Mouse (Mus musculus) layer of hippocampus, postnatal 36 days (tissue): Measurements from ENCODE around the gene Ptprf. TPM values are rescaled to one million over a fixed set of nuclear protein-coding genes. Genes with fewer than 3 reads are reported as not detected.

Source experiments
- DNase-seq, 2 experiments: peaks; one replicate each; pipeline ENCODE4 v3.0.0; 2022
- total RNA-seq, 2 experiments: library from RNA; stranded (reverse); gene quantifications; 2 replicates each; pipeline ENCODE4 v1.2.3; 2021

Gene Ptprf
- total RNA-seq, 2 experiments from 2014 or later, result 73.3 to 80.7 TPM

DNA sequence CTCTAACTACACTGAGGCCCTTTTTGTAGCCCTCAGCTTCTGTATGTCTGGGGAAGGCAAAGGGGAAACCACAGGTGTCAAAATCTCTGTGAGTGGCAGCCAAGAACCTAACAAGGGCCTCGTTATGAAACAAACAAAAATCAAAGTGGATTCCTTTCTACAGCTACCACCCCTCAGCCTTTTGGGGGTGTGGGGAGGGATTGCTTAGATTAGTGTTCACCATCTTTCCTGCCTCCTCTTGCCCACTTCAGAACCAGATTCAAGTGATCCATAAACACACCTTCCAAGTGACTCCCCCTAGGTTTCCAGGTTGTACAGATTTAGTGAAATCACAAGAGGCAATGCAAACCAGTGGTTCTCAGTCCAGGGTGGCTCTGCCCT lies 9.0 kb downstream of the Ptprf start:
- no peak for DNase-seq

DNA sequence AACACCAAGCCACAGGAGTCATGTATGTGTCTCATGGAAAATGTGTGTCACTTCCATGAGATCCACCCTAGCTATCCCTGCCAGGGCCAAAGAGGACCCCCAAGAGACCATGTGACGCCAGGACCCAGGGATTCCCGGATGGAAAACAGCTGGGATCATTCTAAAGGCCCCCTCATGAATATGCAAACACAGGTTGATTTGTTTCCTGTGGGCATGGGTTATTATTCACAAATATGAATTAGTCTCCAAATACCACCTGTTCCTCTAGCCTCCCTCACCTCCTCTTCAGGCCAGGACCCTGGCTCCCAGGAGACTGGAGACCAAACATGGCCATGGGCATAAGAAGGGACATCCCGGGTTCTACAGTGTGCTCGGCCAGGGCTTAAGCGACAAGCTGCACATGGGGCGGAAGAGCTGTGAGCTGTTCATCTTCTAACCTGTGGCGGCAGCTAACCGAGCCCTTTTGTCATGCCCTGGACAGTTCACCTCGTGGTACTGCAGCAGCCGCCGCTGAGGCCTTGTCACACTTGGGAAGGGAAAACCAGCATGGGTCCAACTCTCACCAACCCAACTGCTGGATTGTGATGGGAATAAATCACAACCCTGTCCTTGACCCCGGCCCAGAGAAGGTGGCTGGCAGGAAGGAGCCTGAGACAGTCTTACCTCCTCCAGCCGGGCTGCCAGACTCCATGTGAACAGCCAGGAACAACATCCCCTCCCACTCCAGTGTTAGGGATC lies 9.6 kb downstream of the Ptprf start:
- DNase-seq, result no peak

DNA sequence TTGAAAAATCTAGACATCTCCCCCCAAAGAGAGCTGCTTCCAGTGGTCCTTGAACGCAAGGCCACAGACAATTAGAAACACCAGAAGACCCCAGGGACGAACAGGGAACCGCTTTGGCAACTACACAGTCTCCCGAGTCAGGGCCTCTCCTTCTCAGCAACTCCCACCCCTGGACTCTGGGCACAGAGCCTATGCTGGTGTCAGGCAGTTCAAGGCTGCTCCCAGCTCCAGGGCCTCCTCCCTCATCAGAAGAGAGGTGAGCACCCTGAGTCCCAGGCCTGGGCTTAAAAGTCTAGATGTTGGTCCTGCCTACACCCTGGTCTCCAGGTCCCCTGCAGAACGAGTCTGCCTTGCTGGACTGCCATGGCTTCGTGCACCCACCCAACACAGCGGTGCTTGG lies 10.7 kb downstream of the Ptprf start:
- no peak for DNase-seq

DNA sequence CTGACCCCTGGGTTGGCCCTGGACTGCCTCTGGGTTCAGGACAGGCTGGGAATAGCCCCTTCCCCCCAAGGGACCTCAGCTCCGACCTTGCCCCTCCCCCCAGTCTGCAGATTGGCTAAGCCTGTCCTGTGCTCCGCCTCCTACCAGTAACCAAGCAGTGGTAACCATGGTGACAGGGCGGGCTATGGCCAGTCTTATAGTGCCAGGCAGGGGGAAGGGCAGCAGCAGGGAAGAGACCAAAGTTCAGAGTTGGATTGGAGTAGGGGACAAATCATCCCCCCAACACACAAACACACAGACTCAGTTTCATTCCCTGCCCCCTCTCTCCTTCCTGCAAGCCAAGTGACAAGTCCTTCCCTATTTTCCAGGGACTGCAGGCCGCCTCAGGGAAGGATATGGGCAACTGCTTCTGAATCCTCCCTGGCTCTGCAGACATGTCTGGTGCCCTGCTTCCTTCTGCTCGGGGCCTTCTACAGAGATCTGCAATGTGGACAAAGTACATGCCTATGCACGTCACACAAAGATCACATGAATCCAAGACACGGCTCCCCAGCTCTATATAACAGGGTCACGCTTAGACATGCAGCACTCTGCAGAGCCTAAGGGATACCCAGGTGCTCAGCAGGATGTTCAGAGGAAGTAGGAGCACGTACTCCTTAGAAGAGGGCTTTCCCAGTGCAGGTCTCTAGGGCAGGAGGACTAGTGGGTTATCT lies 14.5 kb downstream of the Ptprf start:
- peak; percentile 72 for DNase-seq

DNA sequence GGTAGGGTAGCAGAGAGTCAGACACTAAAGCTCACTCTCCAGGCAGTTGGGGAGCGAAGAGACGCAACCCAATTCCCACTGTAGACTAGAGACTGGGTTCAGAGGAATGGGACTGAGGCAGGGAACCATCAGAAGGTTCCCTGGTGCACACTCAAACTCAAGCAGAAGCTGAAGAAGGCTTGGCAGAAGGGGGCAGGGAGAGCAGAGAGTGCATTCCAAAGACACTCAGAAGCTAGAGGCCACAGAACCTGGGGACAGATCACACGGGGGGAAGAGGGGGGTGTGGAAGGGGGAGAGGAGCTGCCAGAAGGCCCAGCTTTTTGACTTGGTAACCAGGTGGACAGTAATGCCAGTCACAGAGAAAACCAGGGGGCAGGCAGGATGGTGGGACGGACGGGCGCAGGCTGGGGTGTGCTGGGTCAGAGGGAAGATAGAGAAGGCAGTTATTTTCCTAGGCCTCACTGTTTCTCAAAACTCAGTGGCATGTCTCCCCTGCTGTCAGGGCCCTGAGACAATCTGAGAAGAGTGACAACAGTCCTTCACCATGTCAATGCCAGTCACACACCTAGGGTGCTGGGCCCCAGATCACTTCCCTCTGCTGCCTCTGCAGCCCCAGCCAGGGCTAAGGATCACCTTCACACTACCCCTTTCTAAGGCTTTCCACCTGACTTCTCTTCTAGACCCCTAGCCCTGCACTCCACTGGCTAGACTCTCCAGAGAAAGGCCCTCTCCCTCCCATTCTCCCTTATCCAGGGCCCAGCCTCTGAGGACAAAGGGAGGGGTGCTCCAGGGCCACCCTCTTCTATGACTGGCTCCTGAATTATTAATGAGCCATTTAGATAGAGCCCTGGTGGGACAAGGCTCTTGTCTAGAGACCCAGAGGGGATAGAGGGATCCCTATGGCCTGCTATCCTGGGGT lies 15.3 kb downstream of the Ptprf start:
- no peak for DNase-seq

DNA sequence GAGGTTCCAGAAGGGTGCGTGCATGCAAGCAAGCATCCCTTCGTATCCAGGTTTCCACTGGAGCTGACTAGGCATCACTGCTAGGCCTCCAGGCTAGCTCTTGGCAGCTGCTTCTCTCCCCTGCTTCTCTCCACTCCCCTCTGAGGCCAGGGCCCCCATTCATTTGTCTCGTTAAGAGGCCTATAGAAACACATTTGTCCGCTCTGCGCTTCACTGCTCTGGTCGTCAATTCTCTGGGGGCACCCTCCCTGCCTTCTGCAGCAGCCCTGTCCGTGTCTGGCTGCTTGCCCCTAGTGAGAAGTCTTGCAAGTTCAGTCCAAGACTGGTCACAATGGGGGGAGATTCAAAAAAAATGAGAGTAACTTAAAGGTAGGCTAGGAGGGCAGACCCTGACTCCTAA lies 16.7 kb downstream of the Ptprf start:
- no peak for DNase-seq

DNA sequence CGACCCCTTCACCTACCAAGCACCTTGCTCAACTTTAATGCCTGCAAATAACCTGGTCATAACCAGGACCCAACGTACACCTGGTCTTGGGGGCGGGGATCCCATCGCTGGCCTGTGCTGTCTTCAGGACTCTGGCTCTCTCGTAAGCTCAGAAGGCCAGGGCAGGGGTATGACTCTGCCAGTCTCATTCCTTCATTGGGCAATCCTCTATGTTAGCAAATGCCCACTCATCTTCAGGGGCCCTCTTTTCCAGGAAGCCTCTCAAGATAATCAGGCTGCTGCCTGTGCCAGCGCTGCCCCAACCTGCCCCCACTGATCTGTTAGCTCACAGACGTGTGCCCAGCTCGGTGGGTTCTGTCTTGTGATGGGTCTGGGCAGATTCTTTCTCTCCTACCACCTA lies 17.2 kb downstream of the Ptprf start:
- DNase-seq, result no peak

DNA sequence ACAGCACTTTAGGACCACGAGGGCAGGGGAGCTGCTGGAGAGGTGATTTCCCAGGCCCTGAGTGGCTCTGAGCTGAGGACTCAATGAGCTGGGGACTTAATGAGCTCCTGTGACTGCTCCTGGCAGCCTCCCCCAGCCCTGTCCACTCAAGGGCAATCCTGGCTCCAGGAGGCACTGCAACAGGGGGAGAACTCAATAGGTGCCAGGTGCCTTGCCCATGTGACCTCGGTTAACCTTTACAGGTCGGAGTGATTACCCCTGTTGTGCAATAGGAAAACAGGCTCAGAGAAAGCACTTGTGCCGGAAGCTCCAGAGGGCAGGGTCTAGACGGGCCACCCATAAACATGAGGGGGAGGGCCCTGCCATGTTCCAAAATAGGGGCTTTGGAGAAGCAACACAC lies 17.7 kb downstream of the Ptprf start:
- no peak for DNase-seq

DNA sequence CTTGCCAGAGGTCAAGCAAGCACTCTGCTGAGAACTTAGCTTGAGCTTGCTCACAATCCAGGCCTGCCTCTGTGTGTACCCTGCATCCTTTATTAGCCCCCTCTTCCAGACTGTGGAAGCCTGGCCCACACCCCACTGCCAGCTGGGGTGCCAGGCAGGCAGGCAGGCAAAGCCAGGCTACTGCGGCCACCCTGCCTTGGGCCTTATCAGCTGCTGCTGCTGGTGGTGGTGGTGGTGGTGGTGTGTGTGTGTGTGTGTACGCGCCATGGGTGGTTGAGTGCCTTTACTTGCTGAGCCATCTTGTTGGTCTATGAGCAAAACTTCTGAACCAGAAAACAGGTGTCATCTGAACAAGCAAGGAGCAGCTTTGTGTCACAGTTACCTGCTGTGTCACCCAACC lies 18.3 kb downstream of the Ptprf start:
- no peak for DNase-seq

DNA sequence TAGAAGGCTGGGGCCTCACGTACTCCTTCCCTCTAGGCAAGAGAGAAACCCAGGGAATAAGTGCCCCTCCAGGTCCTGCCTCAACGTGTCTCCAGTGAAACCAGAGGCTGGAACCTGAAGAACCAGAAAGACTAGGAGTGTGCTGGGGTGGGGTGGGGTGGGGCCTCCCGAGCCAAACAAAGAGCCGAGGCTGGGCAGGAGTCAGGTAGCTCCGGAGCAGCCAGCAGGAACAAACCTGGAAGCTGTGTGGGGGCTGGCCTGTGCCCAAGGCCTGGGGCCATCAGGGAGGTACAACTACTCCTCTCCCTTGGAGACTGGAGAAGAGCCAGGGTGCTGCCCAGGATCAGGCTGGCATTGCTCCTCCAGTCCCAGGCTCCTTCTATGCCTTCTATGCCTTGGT lies 18.9 kb downstream of the Ptprf start:
- DNase-seq, result no peak

DNA sequence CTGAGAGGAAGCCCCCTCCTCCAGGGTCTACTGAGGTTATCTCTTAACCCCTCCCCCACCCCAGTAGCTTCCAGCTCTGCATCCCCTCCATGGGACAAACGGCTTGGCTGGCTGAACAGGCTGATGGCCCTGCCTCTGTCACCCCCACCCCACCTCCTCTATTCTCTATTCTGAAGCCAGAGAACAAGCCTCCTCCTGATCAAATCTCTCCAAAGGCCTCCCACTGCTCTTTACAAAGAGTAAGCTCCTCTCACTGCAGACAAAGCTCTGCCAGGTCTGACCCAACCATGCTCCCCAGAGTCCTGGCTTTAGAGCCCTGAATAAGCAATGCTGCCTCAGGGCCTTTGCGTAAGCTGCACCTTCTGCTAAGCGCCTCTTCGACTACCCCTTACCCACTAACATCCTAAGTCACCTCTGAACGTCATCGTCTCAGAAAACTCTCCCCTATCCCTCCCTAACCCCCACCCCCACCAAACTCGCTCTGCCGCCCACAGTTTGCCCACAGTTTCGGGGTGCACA lies 19.6 kb downstream of the Ptprf start:
- no peak for DNase-seq

DNA sequence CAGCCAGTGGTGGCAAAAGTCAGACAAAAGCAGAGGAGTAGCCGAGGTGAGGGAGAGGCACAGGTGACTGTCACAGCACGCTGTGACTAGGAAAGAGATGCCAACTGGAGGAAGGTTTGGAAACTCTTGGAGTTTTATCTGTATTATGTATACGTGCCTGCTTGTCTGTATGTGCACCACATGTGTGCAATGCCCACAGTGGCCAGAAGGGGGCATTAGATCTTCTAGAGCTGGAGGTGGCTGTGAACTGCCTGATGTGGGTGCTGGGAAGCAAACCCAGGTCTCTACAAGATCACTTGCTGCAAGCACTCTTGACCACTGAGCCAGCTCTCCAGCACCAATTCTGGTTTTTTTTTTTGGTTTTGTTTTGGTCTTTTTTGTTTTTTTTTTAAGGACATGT lies 20.5 kb downstream of the Ptprf start:
- no peak for DNase-seq

DNA sequence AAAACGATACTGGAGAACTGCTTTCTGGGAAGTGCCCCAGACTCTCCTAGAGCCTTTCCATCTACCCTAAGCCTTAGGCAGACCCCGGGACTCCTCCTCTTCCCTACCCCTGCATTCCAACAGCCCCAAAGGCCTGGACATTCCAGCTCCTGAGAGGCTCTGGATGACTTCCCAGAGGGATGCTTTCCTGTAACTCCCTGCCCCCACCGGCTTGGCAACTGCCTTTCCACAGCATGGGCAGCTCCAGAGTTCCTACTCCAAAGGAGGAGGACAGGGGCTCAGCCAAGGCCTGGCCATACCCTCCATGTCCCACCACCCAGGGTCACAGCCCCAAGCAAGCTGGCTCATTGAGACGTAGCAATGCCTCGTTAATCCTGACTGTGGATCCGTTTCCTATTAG lies 21.2 kb downstream of the Ptprf start:
- DNase-seq, result no peak

DNA sequence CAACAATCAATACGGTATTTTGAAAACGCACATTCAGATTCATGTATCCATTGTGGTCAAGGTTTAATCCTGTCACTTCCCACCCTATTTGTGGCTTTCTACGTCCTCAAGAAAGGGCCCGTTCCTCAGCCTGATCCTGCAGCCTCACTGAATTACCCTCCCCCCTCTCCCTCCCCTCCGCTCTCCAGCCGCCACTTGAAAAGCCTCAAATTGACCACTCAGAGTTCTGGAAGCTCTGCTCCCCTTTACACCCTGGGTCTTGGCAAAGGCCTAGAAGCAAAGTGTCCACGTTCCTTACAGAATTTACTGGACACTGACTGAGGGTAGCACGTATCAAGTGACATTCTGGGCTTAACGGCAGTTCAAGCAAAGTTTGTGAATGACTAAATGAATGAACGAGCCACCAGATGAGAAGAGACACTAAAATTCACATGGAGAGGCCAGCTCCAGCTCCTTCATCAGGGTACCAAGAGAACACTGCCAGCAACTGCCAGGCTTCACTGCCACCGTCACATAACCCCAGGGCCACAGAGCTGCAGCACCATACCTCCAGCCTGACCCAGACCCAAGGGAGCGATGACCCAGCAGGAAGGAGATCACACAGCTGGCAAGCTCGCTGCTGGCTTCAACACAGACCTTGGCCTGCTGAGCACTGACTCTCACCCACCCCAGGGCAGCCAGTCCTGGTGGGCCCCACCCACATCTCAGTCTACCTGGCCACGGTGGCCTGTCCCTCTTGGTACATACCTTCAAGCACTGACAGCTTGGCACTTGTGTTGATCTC lies 22.6 kb downstream of the Ptprf start:
- no peak for DNase-seq

DNA sequence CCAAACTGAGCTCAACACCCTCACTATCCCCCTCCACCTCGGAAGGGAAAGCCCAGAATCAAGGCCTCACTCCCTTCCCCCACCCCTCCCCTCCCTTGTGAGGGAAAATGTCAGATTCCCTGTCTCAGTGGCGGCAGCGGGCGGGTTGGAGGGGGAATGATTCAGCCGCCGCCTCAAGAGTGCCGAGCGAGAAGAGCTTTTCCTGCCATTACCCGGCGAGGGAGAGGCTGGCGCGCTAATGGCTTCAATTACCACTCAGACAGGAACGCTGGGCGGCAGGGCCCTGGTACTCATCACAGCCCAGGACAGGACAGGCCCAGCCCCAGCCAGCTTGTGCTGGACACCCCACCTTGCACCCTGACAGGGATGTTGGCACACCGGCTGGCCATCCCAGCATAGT lies 25.6 kb downstream of the Ptprf start:
- peak in 1 of 2 experiments; percentile 41 for DNase-seq

DNA sequence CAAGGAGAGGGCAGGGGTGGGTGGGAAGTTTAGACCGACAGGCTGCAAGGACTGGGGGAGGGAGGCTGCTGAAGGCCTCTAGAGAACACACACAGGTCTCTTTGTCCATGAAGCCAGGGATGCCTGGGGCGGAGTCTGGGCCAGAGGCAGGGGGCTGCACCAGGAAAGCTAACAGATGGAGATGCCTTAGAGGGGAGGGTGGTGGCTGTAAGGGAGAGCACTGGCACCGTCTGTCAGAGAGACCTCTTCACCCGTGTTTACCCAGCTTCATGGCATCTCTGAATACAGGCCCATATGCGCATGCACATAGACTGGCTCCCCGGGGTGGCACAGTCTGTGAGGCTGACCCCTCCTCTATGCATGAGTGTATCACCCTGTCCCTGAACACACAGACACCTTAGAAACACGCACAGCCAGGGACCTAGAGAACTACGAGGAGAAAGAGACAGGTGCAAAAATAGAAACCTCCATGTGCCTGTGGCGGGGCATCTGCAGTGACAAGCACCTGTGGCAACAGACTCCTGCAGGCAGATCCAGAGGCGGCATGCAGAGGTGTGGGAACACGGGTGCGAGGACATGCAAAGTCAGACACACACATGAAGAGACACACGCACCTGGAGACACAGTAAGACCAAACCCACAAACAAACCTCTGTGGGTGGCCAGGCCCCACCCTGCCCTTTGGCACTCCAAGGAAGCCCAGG lies 29.3 kb downstream of the Ptprf start:
- DNase-seq, result no peak

DNA sequence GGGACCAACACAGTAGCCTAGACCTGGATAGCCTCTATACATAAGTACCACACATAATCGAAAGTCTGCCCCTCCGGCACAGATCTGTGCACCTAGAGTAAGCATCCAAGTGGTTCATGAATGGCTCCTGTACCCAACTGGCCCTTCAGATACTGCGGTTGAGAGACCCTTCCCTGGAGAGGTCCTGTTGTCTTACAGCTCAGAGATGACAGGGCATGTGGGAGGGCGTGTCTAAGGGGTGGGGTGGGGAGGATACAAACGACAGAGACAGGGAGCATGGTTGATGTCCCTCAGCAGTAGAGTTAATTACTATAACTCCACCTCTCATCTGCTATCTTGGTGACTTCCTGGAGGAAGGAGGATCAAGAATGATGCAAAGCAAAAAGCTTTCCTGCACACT lies 29.9 kb downstream of the Ptprf start:
- DNase-seq, result no peak

DNA sequence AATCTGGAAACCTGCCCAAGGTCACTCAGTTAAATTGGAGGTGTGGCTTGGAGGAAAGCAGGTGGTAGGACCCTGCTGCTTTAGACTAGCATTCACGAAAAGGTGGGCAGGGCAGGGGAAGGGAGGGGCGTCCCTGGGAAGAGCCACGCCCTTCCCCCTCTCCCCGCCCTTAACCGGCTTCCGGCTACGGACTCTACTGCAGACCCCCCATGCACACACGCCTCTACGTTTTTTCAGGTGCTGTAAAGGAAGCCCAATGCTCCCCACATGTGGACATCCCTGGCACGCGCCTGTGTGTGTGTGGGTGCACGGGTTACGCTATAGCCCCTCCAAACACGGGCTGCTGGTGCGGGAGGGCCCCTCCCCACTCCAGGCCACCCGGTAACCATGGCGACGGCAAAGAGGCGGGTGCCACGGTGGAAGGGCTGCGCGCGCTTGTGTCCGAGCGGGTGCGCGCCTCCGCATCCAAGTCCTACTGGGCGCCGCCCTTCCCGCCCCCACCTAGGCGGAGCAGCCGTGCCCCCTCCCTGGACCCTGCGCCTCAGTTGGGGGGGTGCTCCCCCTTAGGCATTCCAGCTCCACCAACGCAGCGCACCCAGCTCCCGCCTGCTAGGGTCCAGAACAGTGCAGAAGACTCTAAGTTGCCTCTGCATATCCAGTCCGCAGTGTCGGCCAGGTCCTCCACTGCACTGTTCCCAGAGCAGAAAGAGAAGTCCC lies 30.5 kb downstream of the Ptprf start:
- DNase-seq, result peak; percentile 54 to 59

DNA sequence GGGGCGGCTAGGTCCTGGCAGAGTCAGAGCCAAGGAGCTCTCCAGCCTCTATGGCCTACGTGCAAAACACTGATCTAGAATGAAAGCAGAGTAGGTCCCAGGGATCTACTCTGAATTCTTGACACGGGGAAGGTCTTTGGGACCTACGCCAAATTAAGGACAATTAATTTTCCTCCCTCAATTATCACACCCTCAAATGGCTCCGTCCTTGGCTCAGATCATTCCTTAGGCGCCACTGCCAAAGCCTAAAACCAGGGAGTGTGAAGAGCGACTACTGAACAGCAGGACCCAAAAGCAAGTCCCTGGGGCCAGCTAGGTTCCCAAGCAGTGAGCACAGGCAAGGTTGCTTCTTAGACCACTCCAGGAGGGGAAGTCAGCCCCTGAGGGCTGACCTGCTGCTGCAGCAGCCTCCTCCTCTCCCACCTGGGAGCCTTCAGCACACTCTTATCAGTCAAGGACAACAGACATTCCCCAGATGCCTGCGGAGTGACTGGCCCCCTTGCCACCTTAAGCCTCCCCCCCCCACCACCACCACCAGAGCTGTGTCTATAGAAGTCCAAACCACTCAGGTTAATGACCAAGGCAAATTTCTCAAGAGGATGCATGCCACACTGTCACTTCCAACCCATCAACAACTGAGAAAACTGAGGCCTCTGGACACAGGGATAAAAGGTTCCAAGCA lies 31.3 kb downstream of the Ptprf start:
- peak in 1 of 2 experiments; percentile 20 for DNase-seq

DNA sequence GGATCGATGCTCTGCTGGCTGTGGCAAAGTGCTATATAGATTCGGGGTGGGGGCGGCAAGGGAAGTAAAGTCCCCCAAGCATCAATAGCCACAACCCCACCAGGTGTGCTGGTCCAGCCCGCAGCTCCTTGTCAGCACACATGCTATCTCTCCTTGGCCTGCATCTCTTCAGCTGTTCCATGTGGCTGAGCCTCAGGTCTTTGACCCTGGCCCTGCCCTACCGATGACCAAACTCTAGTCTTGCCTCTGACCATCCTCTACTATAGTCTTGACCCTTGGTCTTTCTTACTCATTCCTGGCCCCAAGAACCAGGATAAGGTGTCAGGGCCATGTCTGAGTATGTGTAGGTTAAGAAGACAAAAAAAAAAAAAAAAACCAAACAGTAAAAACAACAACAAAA lies 33.2 kb downstream of the Ptprf start:
- DNase-seq, result no peak
